Mouse (Mus musculus): Measurements from ENCODE around the gene Pde10a.
A peak's percentile ranks its signal among the peaks of the same experiment; 100 is the strongest.

Gene Pde10a

GRCm38 (mm10) chr17:8983576-8983975 lies 458.4 kb downstream of the Pde10a start:
- no peak for DNase-seq

DNA sequence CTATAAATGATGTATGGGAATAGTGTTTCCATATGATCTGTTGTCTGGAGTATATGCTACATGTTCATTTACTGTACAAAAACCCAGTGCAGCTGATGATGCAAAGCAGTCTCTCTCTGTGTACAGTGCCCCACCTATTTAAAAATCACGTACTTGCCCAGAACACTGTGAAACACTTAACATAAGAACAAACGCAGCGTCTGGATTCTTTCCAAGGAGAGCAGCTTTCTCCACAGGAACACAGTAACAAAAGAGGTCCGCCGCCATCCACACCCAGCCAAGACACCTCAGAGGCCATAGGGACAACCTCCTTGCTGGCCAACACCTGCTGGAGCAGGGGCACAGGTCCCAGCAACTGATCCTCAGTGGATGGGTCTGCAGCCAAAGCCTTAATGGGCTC lies 460.5 kb downstream of the Pde10a start:
- peak; percentile 77 for DNase-seq

GRCm38 (mm10) chr17:8986551-8986950 lies 461.4 kb downstream of the Pde10a start:
- no peak for DNase-seq

DNA sequence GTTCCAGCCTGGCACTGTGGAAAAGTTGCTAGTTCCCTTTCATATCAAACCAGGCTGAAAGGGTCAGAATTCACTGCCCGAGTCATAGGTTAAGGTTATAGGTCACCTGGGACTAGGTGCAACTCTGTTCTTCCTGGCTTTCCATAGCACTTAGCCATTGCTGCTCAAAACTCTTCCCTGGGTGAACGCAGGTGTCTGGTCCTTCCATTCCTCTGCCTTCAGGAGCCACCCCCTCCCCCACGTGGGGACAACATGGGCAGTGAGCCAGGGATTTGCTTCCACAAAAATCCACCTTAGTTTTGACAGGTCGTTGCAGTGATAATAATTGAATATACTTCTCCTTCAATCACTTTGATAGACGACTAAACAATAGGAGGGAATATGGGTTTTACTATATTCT lies 462.2 kb downstream of the Pde10a start:
- DNase-seq, result no peak

- DNase-seq, result peak; percentile 64
Observed at GRCm38 (mm10) chr17:8988119-8988807, 463.1 kb downstream of the Pde10a start, which contains the start of gene 1700010I14Rik. Gene 1700010I14Rik (plus strand): TSS chr17:8988333.

GRCm38 (mm10) chr17:8991160-8991559 lies 466.0 kb downstream of the Pde10a start:
- DNase-seq, result no peak

DNA sequence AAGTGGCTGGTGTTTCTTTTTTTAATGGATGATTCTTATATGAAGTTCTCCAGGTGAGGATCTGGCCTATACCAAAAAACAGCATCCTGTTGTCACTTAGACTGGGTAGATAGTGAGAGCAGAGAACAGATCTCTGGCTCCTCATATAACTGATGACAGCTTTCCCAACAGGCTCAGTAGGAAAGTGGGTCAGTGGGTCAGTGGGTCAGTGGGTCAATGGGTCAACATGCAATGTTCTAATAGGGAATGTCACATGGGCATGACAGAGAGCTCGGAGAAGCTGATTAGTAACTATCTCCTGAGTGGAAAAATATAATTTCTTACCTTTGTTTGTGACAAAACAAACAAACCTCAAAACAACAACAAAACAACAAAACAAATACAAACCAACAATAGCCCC lies 470.2 kb downstream of the Pde10a start:
- DNase-seq, result no peak

DNA sequence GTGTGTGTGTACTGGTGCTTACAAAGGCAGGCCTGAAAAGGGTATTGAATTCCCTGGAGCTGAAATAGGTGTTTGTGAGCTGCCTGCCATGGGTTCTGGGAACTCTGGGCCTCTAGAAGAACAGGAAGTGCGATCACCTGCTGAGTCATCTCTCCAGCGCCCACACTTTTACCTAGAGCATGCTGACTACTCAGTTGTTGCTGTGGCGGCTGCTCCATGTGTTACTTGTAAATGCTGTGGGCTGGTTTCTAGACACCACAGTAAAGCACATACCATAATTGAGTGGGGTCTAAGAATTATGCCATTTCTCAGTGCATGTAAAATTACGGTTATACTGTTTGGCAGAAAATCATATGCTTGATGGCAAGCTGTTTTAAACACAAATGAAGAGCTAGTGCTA lies 477.3 kb downstream of the Pde10a start:
- DNase-seq, result no peak

- DNase-seq, result no peak
Observed at GRCm38 (mm10) chr17:9004516-9004915, 479.3 kb downstream of the Pde10a start.

DNA sequence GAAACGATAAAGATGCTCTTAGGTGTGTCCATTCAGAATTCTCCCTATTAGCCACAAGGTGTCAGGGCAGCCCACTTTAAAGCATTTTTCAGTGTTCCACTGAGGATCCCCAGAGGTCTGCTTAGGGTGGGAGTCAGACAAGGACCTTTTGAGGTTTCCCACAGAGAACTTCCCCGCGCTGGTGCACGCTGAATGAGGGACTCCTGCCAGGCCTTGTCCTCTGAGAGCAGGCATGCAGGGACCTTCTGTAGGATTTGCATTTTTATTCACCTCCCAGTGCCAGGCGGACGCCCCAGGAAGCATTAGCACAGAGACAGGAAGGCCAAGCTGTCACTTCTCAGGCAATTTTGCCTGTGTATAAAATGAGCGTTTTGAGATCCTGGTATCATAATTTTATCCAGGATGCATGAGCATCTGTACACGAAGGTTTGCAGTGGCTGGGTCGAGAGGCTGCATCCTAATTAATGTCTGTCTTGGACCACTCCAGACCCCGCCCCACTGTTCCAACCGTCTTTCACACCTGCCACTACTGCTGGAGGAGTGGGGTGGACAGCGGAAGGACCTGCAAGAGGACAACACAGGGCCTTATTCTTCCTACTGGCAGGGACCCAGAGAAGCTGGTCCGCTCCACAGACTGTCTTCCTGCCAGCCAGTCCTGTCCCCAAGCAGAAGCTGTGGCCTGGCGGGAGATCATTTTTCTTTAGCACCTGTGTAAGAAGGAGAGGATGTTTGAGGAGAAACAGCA lies 498.2 kb downstream of the Pde10a start:
- peak; percentile 69 for DNase-seq

DNA sequence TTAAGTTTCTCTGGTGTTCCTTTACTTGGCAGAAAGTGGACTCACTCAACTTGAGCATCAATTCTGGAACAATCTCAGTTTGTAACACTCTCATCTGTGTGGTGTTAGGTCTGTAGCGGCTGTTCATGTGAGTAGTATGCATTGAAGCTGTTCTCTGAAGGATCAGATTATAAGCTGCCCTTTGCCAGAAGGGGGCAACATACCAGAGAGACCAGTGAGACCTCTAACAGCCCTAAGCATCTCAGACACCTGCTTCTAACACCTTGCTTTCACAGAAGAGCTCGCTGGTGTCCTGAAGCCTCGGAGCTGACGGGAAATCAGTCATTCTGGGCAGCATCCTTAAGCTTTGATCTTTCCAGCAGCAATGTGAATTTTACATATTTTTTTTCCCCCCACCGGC lies 505.0 kb downstream of the Pde10a start:
- no peak for DNase-seq

DNA sequence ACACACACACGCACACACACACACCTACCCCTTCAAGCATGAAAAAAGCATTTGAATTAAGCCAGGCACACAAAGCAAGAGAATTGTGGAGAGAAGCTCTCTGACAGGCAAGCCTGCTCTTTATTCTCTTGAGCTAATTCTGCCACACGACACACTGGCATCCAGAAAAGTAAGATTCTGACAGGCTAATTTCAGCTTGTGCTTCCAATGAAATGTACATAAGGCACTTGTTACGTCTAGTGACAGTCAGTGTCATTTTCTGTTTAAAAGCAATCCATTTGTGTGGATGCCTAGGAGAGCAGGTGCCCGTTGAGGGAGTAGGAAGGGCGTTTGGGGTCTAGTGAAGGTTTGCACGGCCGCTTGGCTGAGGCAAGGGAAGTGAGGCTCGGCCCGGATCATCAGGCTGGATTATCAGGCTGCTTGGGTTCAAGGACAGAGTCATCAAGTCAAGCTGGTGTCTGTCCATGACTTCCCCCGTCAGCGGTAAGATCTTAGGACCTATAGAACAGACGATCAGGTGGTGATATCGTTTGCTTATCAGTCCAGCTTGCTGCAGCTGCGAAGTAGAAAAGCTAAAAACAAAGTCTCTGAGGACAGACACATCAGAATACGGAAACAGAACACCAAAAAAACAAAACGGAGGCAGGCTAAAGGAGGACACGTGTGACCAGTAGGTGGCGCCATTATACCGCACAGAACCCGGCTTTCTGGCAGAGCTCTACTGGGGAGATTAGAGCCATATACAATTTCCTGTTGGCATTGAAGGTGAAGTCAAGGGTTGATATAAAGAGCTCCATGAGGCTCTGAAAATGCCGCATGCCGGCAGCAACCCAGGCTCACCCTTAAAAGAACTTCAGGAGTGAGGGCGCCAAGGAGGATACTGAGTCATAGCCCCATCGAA lies 506.3 kb downstream of the Pde10a start:
- peak; percentile 89 for DNase-seq

GRCm38 (mm10) chr17:9032362-9033044 lies 507.3 kb downstream of the Pde10a start:
- DNase-seq, result peak; percentile 83

- DNase-seq, result no peak
Observed at GRCm38 (mm10) chr17:9033511-9033910, 508.3 kb downstream of the Pde10a start.

DNA sequence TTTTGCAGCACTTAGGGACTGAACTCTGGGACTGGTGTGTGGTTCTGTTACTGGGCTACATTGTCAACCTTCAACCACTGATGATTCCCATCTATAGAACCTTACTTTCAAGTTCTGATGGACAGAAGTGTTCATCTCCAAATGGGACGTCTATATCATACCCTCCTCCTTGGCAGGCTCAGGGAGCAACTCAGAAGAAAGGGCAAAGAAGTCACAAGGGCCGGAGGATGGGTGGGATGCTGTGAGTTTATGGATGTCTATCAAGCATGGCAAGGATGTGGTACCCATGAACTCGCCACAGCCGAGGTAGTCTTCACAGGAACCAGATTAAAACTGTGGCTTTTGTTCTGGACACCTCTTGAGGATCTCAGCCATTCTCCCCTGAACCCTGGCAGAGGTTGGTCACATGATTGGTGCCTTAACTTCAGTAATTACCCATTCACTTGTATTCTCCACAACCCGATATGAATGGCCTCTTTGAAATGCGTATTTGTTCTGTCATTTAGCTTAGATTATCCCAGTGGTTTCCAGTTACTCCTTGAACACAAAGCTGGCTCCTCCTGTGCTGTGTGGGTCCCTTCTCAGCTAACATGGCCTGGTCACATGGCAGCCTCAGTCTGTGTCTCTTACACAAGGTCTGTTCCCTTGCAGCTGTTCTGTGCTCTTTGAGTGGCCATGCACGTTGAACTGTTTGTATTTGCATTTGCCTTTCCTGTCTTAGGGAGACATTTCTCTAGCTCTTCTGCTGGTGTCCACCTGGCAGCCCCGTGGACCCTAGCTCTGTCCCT lies 510.6 kb downstream of the Pde10a start:
- no peak for DNase-seq

Measured in cerebellum, adult 9-11 months (tissue).